Mouse (Mus musculus) kidney, adult 18-20 months (tissue): ENCODE measurements at regions not wholly inside any gene's neighbourhood (a gene's known extent, or its start where the extent isn't known, plus 50 kb on each side); places are given as distances from the start of the nearest gene placed in this dataset.
A peak's percentile ranks its signal among the peaks of the same experiment; 100 is the strongest.

Experiments used
- DNase-seq: peaks from one replicate; pipeline ENCODE4 v3.0.0; 2021

GRCm38 (mm10) chr9:67165486-67165885 lies 116.3 kb upstream of the Tpm1 start:
- DNase-seq = no peak

GRCm38 (mm10) chr9:67163746-67164145 lies 114.5 kb upstream of the Tpm1 start:
- DNase-seq = no peak

- no peak for DNase-seq
These were observed 111.7 kb upstream of the Tpm1 start for GRCm38 (mm10) chr9:67160785-67161455.

- no peak for DNase-seq
These were observed 111.1 kb upstream of the Tpm1 start for GRCm38 (mm10) chr9:67160350-67160749.

GRCm38 (mm10) chr9:67156590-67157259 lies 107.5 kb upstream of the Tpm1 start:
- DNase-seq = peak; percentile 59

GRCm38 (mm10) chr9:67154062-67154461 lies 104.9 kb upstream of the Tpm1 start:
- DNase-seq = no peak

GRCm38 (mm10) chr9:67153333-67153732 lies 104.1 kb upstream of the Tpm1 start:
- DNase-seq = no peak

GRCm38 (mm10) chr9:67147656-67148055 lies 98.5 kb upstream of the Tpm1 start:
- DNase-seq = no peak

- no peak for DNase-seq
These were observed 96.2 kb upstream of the Tpm1 start for GRCm38 (mm10) chr9:67145392-67145791.

GRCm38 (mm10) chr9:67144511-67144910 lies 95.3 kb upstream of the Tpm1 start:
- no peak for DNase-seq

GRCm38 (mm10) chr9:67140319-67140887 lies 91.2 kb upstream of the Tpm1 start:
- no peak for DNase-seq

- DNase-seq = peak; percentile 32
These were observed 88.5 kb upstream of the Tpm1 start for GRCm38 (mm10) chr9:67137681-67138080.

- DNase-seq = no peak
These were observed 87.9 kb upstream of the Tpm1 start for GRCm38 (mm10) chr9:67137141-67137540.

GRCm38 (mm10) chr9:67136166-67136565 lies 87.0 kb upstream of the Tpm1 start:
- no peak for DNase-seq

GRCm38 (mm10) chr9:67134378-67134777 lies 85.2 kb upstream of the Tpm1 start:
- no peak for DNase-seq

- no peak for DNase-seq
These were observed 83.2 kb upstream of the Tpm1 start for GRCm38 (mm10) chr9:67132370-67132769.

- DNase-seq = no peak
These were observed 81.7 kb upstream of the Tpm1 start for GRCm38 (mm10) chr9:67130730-67131440.

GRCm38 (mm10) chr9:67129891-67130290 lies 80.7 kb upstream of the Tpm1 start:
- no peak for DNase-seq

GRCm38 (mm10) chr9:67129095-67129494 lies 79.9 kb upstream of the Tpm1 start:
- DNase-seq = no peak

- no peak for DNase-seq
These were observed 72.5 kb upstream of the Tpm1 start for GRCm38 (mm10) chr9:67121691-67122090.

- DNase-seq = no peak
These were observed 69.9 kb upstream of the Tpm1 start for GRCm38 (mm10) chr9:67118880-67119644.

GRCm38 (mm10) chr9:67118429-67118828 lies 69.2 kb upstream of the Tpm1 start:
- no peak for DNase-seq

GRCm38 (mm10) chr9:67117639-67118038 lies 68.4 kb upstream of the Tpm1 start:
- DNase-seq = no peak
